Mouse (Mus musculus): ENCODE data around the gene Ptbp1. TPM values are rescaled to one million over a fixed set of nuclear protein-coding genes. Genes with fewer than 3 reads are reported as not detected.

The Ptbp1 gene
- polyA plus RNA-seq, 1 experiment from 2014 or later: 220 TPM

DNA sequence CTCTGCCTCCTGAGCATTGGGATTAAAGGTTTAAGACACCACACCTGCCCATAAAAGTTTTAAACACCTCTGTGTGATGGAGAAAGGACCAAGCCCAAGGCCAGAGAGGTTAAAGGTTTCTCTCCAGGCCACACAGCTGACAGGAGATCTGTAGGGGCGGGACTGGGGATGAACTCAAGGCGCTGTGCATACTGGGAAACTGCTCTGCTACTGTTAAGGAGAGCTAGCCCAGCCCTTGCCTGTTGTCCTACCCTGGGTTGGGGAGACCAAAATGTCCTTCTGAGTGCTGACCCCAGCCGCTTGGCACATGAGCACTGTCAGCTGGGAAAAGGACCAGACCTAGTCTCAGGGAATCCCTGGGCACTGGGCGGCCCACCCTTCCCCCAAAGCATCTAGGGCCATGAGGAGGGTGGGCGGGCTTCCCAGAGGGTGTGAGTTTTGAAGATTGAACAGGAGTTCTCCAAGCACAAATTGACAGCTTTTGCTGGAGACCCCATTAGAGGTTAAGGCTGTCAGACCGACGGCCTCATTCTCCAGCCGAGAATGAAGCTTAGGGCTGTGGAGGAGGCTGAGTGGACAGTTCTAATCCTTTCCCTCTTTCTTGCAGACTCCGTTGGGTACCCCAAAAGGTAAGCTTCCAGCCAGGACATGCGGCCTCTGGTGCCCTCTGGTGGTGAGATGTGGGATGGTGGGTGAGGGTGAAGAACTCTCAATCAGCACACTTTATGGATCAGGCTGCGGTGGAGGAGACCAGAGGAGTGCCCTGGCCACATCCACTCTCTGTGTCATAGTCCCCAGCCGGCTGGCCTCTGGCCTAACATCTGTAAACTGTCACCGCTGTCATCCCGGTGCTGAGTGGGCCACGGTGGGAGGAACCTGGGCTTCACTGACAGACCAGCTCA, 42.2 kb upstream of the Ptbp1 start:
- peak; percentile 79 for DNase-seq (ENCODE audit: low spot score)
- 31% methylated on average over 15 of the region's 15 CpGs for WGBS

DNA sequence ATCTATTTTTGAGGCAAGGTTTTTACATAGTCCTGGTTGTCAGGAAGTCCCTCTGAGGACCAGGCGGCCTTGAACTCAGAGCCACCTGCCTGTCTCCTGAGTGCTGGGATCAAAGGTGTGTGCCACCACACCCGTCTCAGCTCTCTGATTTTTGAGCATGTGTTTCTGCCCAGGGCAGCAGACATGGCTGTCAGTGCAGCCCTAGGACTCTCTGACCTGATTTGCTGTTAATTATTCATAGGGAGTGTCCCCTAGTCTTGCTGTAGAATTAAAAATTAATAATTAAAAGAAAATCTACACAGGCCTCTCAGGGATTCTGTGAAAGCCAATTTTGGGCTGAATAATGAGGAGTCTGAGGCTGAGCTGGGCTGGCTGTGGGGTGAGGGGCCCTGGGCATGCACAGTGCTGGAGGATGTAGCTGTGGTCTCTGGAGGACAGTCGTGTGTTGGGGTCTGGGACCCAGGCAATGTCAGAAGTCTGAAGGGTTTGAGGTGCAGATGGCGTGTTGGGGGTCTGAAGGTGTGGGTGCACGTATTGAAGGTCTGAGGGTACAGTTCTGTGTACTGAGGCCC, 39.9 kb upstream of the Ptbp1 start:
- no peak for TF ChIP-seq CTCF (IDR thresholded peaks at IDR 0.05; ENCODE audit: low read depth)
- Histone ChIP-seq H3K4me1 (replicated peaks; ENCODE audit: insufficient read depth, low read length) (0 out of 2 replicates have a peak, but pooled peaks cover 5% of the 10 kb centered on the region), H3K9me3 (replicated peaks; ENCODE audit: low read length) (no peaks in the 10 kb centered on the region), H3K27ac (peak overlapping the region; percentile 92), H3K36me3 (ENCODE audit: insufficient read depth, low read length) (peaks cover 23% of the 10 kb centered on the region), H3K27me3 (ENCODE audit: insufficient read depth, low read length) (no peaks in the 10 kb centered on the region), H3K9ac (ENCODE audit: low read depth, low read length) (no peak overlapping the region), H3K4me3 (replicated peaks; ENCODE audit: low read depth, low read length) (no peak overlapping the region), H3K4me2 (ENCODE audit: low read length) (peak overlapping the region; percentile 26; the same call in 1 of the 2 replicates)
- WGBS: 66% methylated on average over 5 of the region's 5 CpGs
- DNase-seq (ENCODE audit: low spot score) (peak; percentile 38), ATAC-seq (replicated peaks; ENCODE audit: low FRiP score, low read depth) (peak; percentile 73)

More for the DNA sequence above, 42.2 kb upstream of the Ptbp1 start:
- ATAC-seq (replicated peaks; ENCODE audit: low FRiP score, low read depth): peak; percentile 12; the same call in 1 of the 2 replicates
- no peak overlapping the region for H3K27ac ChIP-seq
- H3K9me3 ChIP-seq (replicated peaks; ENCODE audit: low read length): no peaks in the 10 kb centered on the region
- TF ChIP-seq CTCF (IDR thresholded peaks at IDR 0.05; ENCODE audit: low read depth): peak; percentile 99
- peaks cover 7% of the 10 kb centered on the region; the same call in 1 of the 2 replicates for H3K4me1 ChIP-seq (replicated peaks; ENCODE audit: insufficient read depth, low read length)
- peaks cover 23% of the 10 kb centered on the region for H3K36me3 ChIP-seq (ENCODE audit: insufficient read depth, low read length)
- no peak overlapping the region for H3K4me2 ChIP-seq (ENCODE audit: low read length)
- H3K9ac ChIP-seq (ENCODE audit: low read depth, low read length): no peak overlapping the region
- no peak overlapping the region for H3K4me3 ChIP-seq (replicated peaks; ENCODE audit: low read depth, low read length)
- no peaks in the 10 kb centered on the region for H3K27me3 ChIP-seq (ENCODE audit: insufficient read depth, low read length)

DNA sequence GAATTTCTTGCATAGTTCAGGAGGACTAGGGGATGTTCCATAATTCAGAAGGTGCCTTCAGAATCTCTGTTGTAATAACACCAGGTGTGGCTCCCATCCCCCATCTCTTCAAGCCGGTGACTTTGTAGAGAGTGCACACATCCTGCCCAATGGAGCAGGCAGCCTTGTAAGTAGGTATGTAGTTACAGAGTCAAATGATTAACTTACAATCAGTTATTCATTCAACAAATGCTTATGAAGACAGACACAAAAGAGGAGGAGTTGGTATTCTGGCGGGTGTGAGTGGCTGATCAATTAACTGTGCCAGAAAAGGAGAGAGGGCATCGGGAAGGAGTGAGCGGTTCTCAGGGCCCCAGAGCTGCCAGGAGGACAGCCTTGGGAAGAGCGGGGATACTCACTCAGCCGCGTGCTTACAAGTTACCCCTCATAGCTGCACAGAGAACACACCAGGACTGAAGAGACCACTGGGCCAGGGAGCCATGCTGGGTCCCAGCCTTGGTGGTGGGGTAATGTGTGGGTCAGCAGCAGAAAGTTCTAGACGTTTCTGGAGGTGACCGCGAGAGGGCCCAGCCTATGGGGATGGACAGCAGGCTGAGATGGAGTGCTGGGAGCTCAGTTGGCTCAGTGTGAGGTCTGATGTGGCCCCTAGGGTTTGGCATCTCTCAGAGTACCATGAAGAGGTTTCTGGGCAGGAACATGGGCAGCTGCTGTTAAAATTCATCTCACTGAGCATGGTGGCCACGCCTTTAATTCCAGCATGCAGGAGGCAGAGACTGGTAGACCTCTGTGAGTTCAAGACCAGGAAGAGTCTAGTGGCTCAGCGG, 38.3 kb upstream of the Ptbp1 start:
- Histone ChIP-seq H3K4me3 (replicated peaks; ENCODE audit: low read depth, low read length) (no peak overlapping the region), H3K4me2 (ENCODE audit: low read length) (0 out of 2 replicates have a peak overlapping the region, but pooled peaks have one; percentile 13), H3K27me3 (ENCODE audit: insufficient read depth, low read length) (no peaks in the 10 kb centered on the region), H3K9me3 (replicated peaks; ENCODE audit: low read length) (no peaks in the 10 kb centered on the region), H3K9ac (ENCODE audit: low read depth, low read length) (0 out of 2 replicates have a peak overlapping the region, but pooled peaks have one; percentile 8), H3K27ac (peak overlapping the region; percentile 92), H3K4me1 (replicated peaks; ENCODE audit: insufficient read depth, low read length) (0 out of 2 replicates have a peak, but pooled peaks cover 10% of the 10 kb centered on the region), H3K36me3 (ENCODE audit: insufficient read depth, low read length) (peaks cover 22% of the 10 kb centered on the region; the same call in 1 of the 2 replicates)
- WGBS: 67% methylated on average over 12 of the region's 12 CpGs
- ATAC-seq (replicated peaks; ENCODE audit: low FRiP score, low read depth) (peak; percentile 68), DNase-seq (ENCODE audit: low spot score) (peak; percentile 69)
- TF ChIP-seq CTCF (IDR thresholded peaks at IDR 0.05; ENCODE audit: low read depth): no peak

DNA sequence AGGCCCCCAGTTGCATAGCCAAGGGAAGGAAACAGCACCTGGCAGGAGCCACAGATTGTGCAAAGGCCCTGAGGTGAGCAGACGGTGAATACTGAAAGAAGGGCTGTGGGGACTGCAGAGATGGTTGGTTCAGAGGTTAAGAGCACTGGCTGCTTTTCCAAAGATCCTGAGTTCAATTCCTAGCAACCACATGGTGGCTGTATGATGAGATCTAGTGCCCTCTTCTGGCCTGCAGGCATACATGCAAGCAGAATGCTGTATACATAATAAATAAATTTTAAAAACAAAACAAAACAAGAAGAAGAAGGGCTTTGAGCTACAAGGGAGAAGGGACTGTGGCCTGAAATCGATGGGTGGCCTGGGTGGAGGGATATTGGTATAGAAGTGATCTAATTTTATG, 37.1 kb upstream of the Ptbp1 start:
- Histone ChIP-seq H3K4me3 (replicated peaks; ENCODE audit: low read depth, low read length) (no peak overlapping the region), H3K9ac (ENCODE audit: low read depth, low read length) (no peak overlapping the region), H3K4me2 (ENCODE audit: low read length) (peak overlapping the region; percentile 13; the same call in 1 of the 2 replicates), H3K27me3 (ENCODE audit: insufficient read depth, low read length) (no peaks in the 10 kb centered on the region), H3K27ac (peak overlapping the region; percentile 86; the same call in 1 of the 2 replicates), H3K4me1 (replicated peaks; ENCODE audit: insufficient read depth, low read length) (peaks cover 10% of the 10 kb centered on the region), H3K36me3 (ENCODE audit: insufficient read depth, low read length) (peaks cover 14% of the 10 kb centered on the region; the same call in 1 of the 2 replicates), H3K9me3 (replicated peaks; ENCODE audit: low read length) (no peaks in the 10 kb centered on the region)
- TF ChIP-seq CTCF (IDR thresholded peaks at IDR 0.05; ENCODE audit: low read depth): peak; percentile 73
- WGBS: 74% methylated on average over 2 of the region's 2 CpGs
- DNase-seq (ENCODE audit: low spot score) (no peak), ATAC-seq (replicated peaks; ENCODE audit: low FRiP score, low read depth) (no peak)

DNA sequence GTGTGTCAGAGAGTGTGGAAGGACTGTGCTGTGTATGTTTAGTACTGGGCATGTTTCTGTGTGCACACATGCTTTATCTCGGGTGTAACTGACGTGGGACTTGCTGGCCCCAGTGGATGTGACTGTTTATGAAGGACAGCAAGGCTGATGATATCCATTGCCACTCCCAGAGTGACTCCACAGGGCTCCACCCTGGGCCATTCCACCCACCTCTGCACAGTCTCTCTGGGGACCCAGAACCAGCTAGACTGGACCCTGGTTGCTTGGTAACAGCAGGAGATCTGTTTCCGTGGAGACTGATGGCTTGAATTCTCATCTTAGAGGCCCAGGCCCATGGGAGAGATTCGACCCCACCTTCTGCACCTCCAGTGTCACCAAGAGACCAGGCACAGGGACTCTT, 36.0 kb upstream of the Ptbp1 start:
- Histone ChIP-seq H3K4me1 (replicated peaks; ENCODE audit: insufficient read depth, low read length) (peaks cover 21% of the 10 kb centered on the region), H3K4me3 (replicated peaks; ENCODE audit: low read depth, low read length) (no peak overlapping the region), H3K4me2 (ENCODE audit: low read length) (no peak overlapping the region), H3K9ac (ENCODE audit: low read depth, low read length) (no peak overlapping the region), H3K27ac (0 out of 2 replicates have a peak overlapping the region, but pooled peaks have one; percentile 6), H3K27me3 (ENCODE audit: insufficient read depth, low read length) (no peaks in the 10 kb centered on the region), H3K36me3 (ENCODE audit: insufficient read depth, low read length) (peaks cover 14% of the 10 kb centered on the region; the same call in 1 of the 2 replicates), H3K9me3 (replicated peaks; ENCODE audit: low read length) (no peaks in the 10 kb centered on the region)
- WGBS: 71% methylated on average over 4 of the region's 4 CpGs
- ATAC-seq (replicated peaks; ENCODE audit: low FRiP score, low read depth): no peak
- DNase-seq (ENCODE audit: low spot score): no peak
- no peak for TF ChIP-seq CTCF (IDR thresholded peaks at IDR 0.05; ENCODE audit: low read depth)
